Mouse (Mus musculus) MEL (cell line): Measurements from ENCODE around the gene Pigf. TPM values are rescaled to one million over a fixed set of nuclear protein-coding genes. Genes with fewer than 3 reads are reported as not detected.

ENCODE experiments used
- DNase-seq: peaks from one replicate; pipeline ENCODE4 v3.0.0; 2011; ENCODE audit warnings: low read depth, low spot score
- H3K27ac ChIP-seq: 2 replicates; pipeline ENCODE4 v1.5.1; 2012; ENCODE audit warnings: low read depth, mild to moderate bottlenecking, control low read depth, low read length, moderate library complexity; ENCODE audit not compliant: control insufficient read depth
- H3K27me3 ChIP-seq, 2 experiments: fragments of 150-350 bp in 1 of 2; sonication (generic) in 1 of 2; 2 replicates each; pipeline ENCODE4 v1.6.1; 2012; ENCODE audit warnings: low read length in 2 of 2, mild to moderate bottlenecking in 2 of 2, improper control_type of control experiment in 1 of 2, moderate library complexity in 1 of 2; ENCODE audit not compliant: insufficient read depth in 2 of 2, control insufficient read depth in 1 of 2
- H3K36me3 ChIP-seq, 2 experiments: 2 replicates each; pipeline ENCODE4 v1.6.1; 2012 to 2014; ENCODE audit warnings: low read length in 2 of 2, improper control_type of control experiment in 1 of 2, inconsistent platforms in 1 of 2, mild to moderate bottlenecking in 1 of 2; ENCODE audit not compliant: insufficient read depth in 2 of 2, control insufficient read depth in 1 of 2
- H3K4me1 ChIP-seq, 2 experiments: fragments of 150-350 bp in 1 of 2; sonication (generic) in 1 of 2; 2 replicates each; pipeline ENCODE4 v1.6.1; 2012; ENCODE audit warnings: low read length in 2 of 2, improper control_type of control experiment in 1 of 2, mild to moderate bottlenecking in 1 of 2; ENCODE audit not compliant: insufficient read depth in 2 of 2, control insufficient read depth in 1 of 2
- H3K4me3 ChIP-seq, 2 experiments: fragments of 150-350 bp in 1 of 2; sonication (generic) in 1 of 2; 2 replicates each; pipeline ENCODE4 v1.5.1; 2012; ENCODE audit warnings: low read depth in 2 of 2, low read length in 2 of 2, mild to moderate bottlenecking in 2 of 2, moderate library complexity in 2 of 2, control low read depth in 1 of 2, improper control_type of control experiment in 1 of 2; ENCODE audit not compliant: control insufficient read depth in 1 of 2, insufficient read depth in 1 of 2
- H3K79me2 ChIP-seq: 2 replicates; pipeline ENCODE4 v1.6.1; 2012; ENCODE audit warnings: mild to moderate bottlenecking, low read length, moderate library complexity; ENCODE audit not compliant: control insufficient read depth, poor library complexity, insufficient read depth
- H3K9ac ChIP-seq: 2 replicates; pipeline ENCODE4 v1.6.1; 2012; ENCODE audit warnings: low read depth, mild to moderate bottlenecking, control low read depth, low read length, moderate library complexity; ENCODE audit not compliant: control insufficient read depth, poor library complexity, severe bottlenecking
- H3K9me3 ChIP-seq: fragments of 150-350 bp; sonication (generic); replicated peaks from 2 replicates; pipeline ENCODE4 v1.6.1; 2012; ENCODE audit warnings: mild to moderate bottlenecking, low read length, improper control_type of control experiment, moderate library complexity; ENCODE audit not compliant: insufficient read depth
- BHLHE40 ChIP-seq: IDR thresholded peaks from 2 replicates; pipeline ENCODE4 v1.6.1; 2012; ENCODE audit warnings: low read depth, mild to moderate bottlenecking, inconsistent platforms, low read length, improper control_type of control experiment, borderline replicate concordance
- CHD2 ChIP-seq: IDR thresholded peaks from 2 replicates; pipeline ENCODE4 v1.6.1; 2011; ENCODE audit warnings: low read length, improper control_type of control experiment
- CTCF ChIP-seq, 3 experiments: IDR thresholded peaks in 2 of 3; conservative IDR thresholded peaks in 1 of 3; 2 replicates each; pipeline ENCODE4 v1.5.1; 2011 to 2012; ENCODE audit warnings: low read length in 3 of 3, low read depth in 2 of 3, mild to moderate bottlenecking in 2 of 3, improper control_type of control experiment in 1 of 3, inconsistent platforms in 1 of 3, mixed read lengths in 1 of 3, moderate library complexity in 1 of 3; ENCODE audit not compliant: control insufficient read depth in 1 of 3, insufficient read depth in 1 of 3, poor library complexity in 1 of 3, severe bottlenecking in 1 of 3
- E2F4 ChIP-seq: IDR thresholded peaks from 2 replicates; pipeline ENCODE4 v1.6.1; 2011; ENCODE audit warnings: low read depth, low read length, improper control_type of control experiment, borderline replicate concordance
- ELF1 ChIP-seq: IDR thresholded peaks from 2 replicates; pipeline ENCODE4 v1.6.1; 2014; ENCODE audit warnings: low read depth, mild to moderate bottlenecking, inconsistent platforms, low read length, improper control_type of control experiment, moderate library complexity
- MAZ ChIP-seq: IDR thresholded peaks from 2 replicates; pipeline ENCODE4 v1.6.1; 2012; ENCODE audit warnings: low read depth, mild to moderate bottlenecking, inconsistent platforms, low read length, improper control_type of control experiment
- MXI1 ChIP-seq: IDR thresholded peaks from 2 replicates; pipeline ENCODE4 v1.6.1; 2011; ENCODE audit warnings: mild to moderate bottlenecking, low read depth, low read length, improper control_type of control experiment
- MYB ChIP-seq: IDR thresholded peaks from 2 replicates; pipeline ENCODE4 v1.6.1; 2011; ENCODE audit warnings: mild to moderate bottlenecking, low read depth, low read length, improper control_type of control experiment
- MYC ChIP-seq: IDR thresholded peaks from 2 replicates; pipeline ENCODE4 v1.6.1; 2011; ENCODE audit warnings: low read depth, mild to moderate bottlenecking, low read length, improper control_type of control experiment, moderate library complexity
- NRF1 ChIP-seq: IDR thresholded peaks from 2 replicates; pipeline ENCODE4 v1.6.1; 2014; ENCODE audit warnings: low read depth, mild to moderate bottlenecking, inconsistent platforms, low read length, improper control_type of control experiment, moderate library complexity; ENCODE audit not compliant: poor library complexity, insufficient read depth, severe bottlenecking
- POLR2AphosphoS2 ChIP-seq: IDR thresholded peaks from 2 replicates; pipeline ENCODE4 v1.6.1; 2011; ENCODE audit warnings: low read length, improper control_type of control experiment
- POLR2AphosphoS5 ChIP-seq: IDR thresholded peaks from 2 replicates; pipeline ENCODE4 v1.6.1; 2012; ENCODE audit warnings: low read depth, borderline replicate concordance, mild to moderate bottlenecking, inconsistent platforms, low read length, moderate library complexity, mixed read lengths
- RCOR1 ChIP-seq: IDR thresholded peaks from 2 replicates; pipeline ENCODE4 v1.6.1; 2012; ENCODE audit warnings: low read depth, mild to moderate bottlenecking, inconsistent platforms, low read length, improper control_type of control experiment
- SIN3A ChIP-seq: IDR thresholded peaks from 2 replicates; pipeline ENCODE4 v1.6.1; 2012; ENCODE audit warnings: low read length, improper control_type of control experiment, inconsistent platforms
- SMC3 ChIP-seq: IDR thresholded peaks from 2 replicates; pipeline ENCODE4 v1.6.1; 2011; ENCODE audit warnings: low read depth, low read length, improper control_type of control experiment
- TAL1 ChIP-seq: IDR thresholded peaks from 2 replicates; pipeline ENCODE4 v1.6.1; 2012; ENCODE audit warnings: mild to moderate bottlenecking, inconsistent platforms, low read length, moderate library complexity, mixed read lengths
- TBP ChIP-seq: IDR thresholded peaks from 2 replicates; pipeline ENCODE4 v1.8.0; 2011; ENCODE audit warnings: low read depth, low read length, improper control_type of control experiment
- TCF12 ChIP-seq: IDR thresholded peaks from 2 replicates; pipeline ENCODE4 v1.6.1; 2014; ENCODE audit warnings: low read depth, mild to moderate bottlenecking, inconsistent platforms, low read length, improper control_type of control experiment, moderate library complexity
- ZC3H11A ChIP-seq: IDR thresholded peaks from 2 replicates; pipeline ENCODE4 v1.6.1; 2012; ENCODE audit warnings: low read depth, mild to moderate bottlenecking, inconsistent platforms, low read length, improper control_type of control experiment
- ZMIZ1 ChIP-seq: IDR thresholded peaks from 2 replicates; pipeline ENCODE4 v1.6.1; 2012; ENCODE audit warnings: low read depth, mild to moderate bottlenecking, inconsistent platforms, low read length, improper control_type of control experiment, moderate library complexity
- ZNF384 ChIP-seq: IDR thresholded peaks from 2 replicates; pipeline ENCODE4 v1.6.1; 2012; ENCODE audit warnings: low read depth, mild to moderate bottlenecking, inconsistent platforms, low read length, improper control_type of control experiment
- polyA plus RNA-seq, 2 experiments: library from polyadenylated mRNA; stranded (reverse) in 1 of 2; unstranded in 1 of 2; fragments of >175 nt in 1 of 2; fragments of >200 nt in 1 of 2; gene quantifications; 2 replicates each; pipeline versions ENCODE4 v1.2.1 to v1.2.4; 2012; ENCODE audit warnings: low replicate concordance in 2 of 2, low read depth in 1 of 2; ENCODE audit not compliant: insufficient read length in 2 of 2, insufficient read depth in 1 of 2, missing spikeins in 1 of 2
- total RNA-seq: library from RNA; depleted of rRNA; stranded (reverse); fragments of 300-350 nt; gene quantifications from 2 replicates; pipeline ENCODE4 v1.2.3, GENCODE M21; 2012

The Pigf gene
- total and polyA plus RNA-seq, 3 experiments: 19.2 to 24.8 TPM; not detected in 1

GRCm38 (mm10) chr17:86962297-86962893 lies 62.8 kb downstream of the Pigf start (continued):
- TF ChIP-seq NRF1 (no peak), TCF12 (no peak; the same call in 1 of the 2 replicates)

- peaks cover 3 to 4% of the 10 kb centered on the region in 2 experiments; a peak in 1 of 4 replicates for H3K4me1 ChIP-seq
- H3K9me3 ChIP-seq: no peaks in the 10 kb centered on the region
- no peak overlapping the region for H3K27ac ChIP-seq
- no peaks in the 10 kb centered on the region for H3K27me3 ChIP-seq
- no peak overlapping the region for H3K4me3 ChIP-seq
- no peak overlapping the region for H3K9ac ChIP-seq
- no peak for DNase-seq
- TF ChIP-seq CTCF (IDR thresholded peaks at IDR 0.05 in 2 of 3, conservative IDR thresholded peaks at IDR 0.05 in 1 of 3; ENCODE audit: control insufficient read depth in 1 of 3, insufficient read depth in 1 of 3, low read depth in 2 of 3, low read length in 3 of 3, poor library complexity in 1 of 3, severe bottlenecking in 1 of 3) (no peak), BHLHE40 (no peak), ZMIZ1 (no peak), RCOR1 (no peak), TBP (no peak), TAL1 (no peak), MYC (no peak), POLR2AphosphoS2 (no peak), E2F4 (no peak), POLR2AphosphoS5 (no peak), ZNF384 (no peak), CHD2 (no peak), SIN3A (no peak), MYB (no peak), MXI1 (no peak), ZC3H11A (no peak), ELF1 (no peak), SMC3 (no peak), MAZ (no peak)
- TF ChIP-seq, all 39 proteins: peak for 0
- Histone ChIP-seq H3K79me2 (peaks cover 4% of the 10 kb centered on the region; the same call in 1 of the 2 replicates), H3K36me3 (peaks cover 0 to 3% of the 10 kb centered on the region in 2 experiments; a peak in 2 of 4 replicates)
Observed at GRCm38 (mm10) chr17:86961301-86961841, 63.8 kb downstream of the Pigf start.
